Mouse (Mus musculus): ENCODE data around the gene Skida1.

DNA sequence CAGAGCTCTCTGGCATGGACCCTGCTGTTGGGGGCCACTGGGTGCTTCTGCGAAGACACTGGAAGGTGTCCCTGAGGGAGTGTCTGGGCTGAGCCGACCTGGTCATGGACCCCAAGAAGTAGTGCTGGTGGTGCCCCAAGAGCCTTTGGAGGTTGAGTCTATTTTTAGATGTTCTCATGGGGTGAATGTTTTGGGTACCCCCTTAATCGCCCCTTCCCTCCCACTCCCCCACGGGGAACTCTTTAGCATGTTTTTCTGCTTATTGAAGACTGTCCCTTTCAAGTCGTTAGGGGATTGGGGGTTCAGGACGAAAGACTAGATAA, 16.8 kb upstream of the Skida1 start:
- TF ChIP-seq CTCF (IDR thresholded peaks at IDR 0.05; ENCODE audit: control insufficient read depth, insufficient read depth, insufficient read length) (no peak), MYOG (IDR thresholded peaks at IDR 0.05; ENCODE audit: control insufficient read depth, extremely low read depth, insufficient read length) (no peak), MAX (IDR thresholded peaks at IDR 0.05) (no peak), FOSL1 (IDR thresholded peaks at IDR 0.05; ENCODE audit: insufficient read depth, low read length, poor library complexity, severe bottlenecking) (no peak)

All from C2C12 (cell line).